Mouse (Mus musculus) heart, embryonic 10.5 days (tissue): ENCODE measurements around the gene Cfap45. TPM values are rescaled to one million over a fixed set of nuclear protein-coding genes. Genes with fewer than 3 reads are reported as not detected.

Source experiments
- DNase-seq: peaks from one replicate; pipeline ENCODE4 v3.0.0-alpha.2; 2017; ENCODE audit warnings: low spot score
- H3K27ac ChIP-seq: fragments of 300-500 bp; sonication (generic); 2 replicates; pipeline ENCODE4 v1.5.1; 2016; ENCODE audit warnings: mild to moderate bottlenecking
- H3K27me3 ChIP-seq: fragments of 300-500 bp; sonication (generic); 2 replicates; pipeline ENCODE4 v1.6.1; 2016; ENCODE audit warnings: mild to moderate bottlenecking; ENCODE audit not compliant: poor library complexity, insufficient read depth, severe bottlenecking
- H3K36me3 ChIP-seq: fragments of 300-500 bp; sonication (generic); 2 replicates; pipeline ENCODE4 v1.6.1; 2016; ENCODE audit warnings: mild to moderate bottlenecking, moderate library complexity
- H3K4me1 ChIP-seq: fragments of 300-500 bp; sonication (generic); 2 replicates; pipeline ENCODE4 v1.6.1; 2016; ENCODE audit warnings: mild to moderate bottlenecking
- H3K4me3 ChIP-seq: fragments of 300-500 bp; sonication (generic); 2 replicates; pipeline ENCODE4 v1.5.1; 2016; ENCODE audit warnings: mild to moderate bottlenecking, moderate library complexity
- H3K9me3 ChIP-seq: fragments of 300-500 bp; sonication (generic); 2 replicates; pipeline ENCODE4 v1.6.1; 2016; ENCODE audit warnings: mild to moderate bottlenecking, moderate library complexity
- WGBS: fragments of 180-500 bp; shearing (Covaris S2); methylation state at CpG from one replicate; pipeline ENCODE4 v1.1.7; 2016; 5-methylcytosine and 5-hydroxymethylcytosine counted together
- polyA plus RNA-seq: library from polyadenylated mRNA; unstranded; fragments of >200 nt; fragmentation: Nextera tagmentation; extraction: Ambion mirVana; gene quantifications from 2 replicates; pipeline ENCODE4 v1.2.1, GENCODE M21; 2016

Gene Cfap45
- polyA plus RNA-seq, 1 experiment from 2014 or later = 1.7 TPM

GRCm38 (mm10) chr1:172512962-172513361 is 7.6 kb upstream of the Cfap45 start:
- Histone ChIP-seq H3K4me3 (no peak overlapping the region; the same call in 1 of the 2 replicates), H3K4me1 (peaks cover 45% of the 10 kb centered on the region), H3K27ac (peak overlapping the region; percentile 81), H3K36me3 (no peaks in the 10 kb centered on the region), H3K9me3 (peaks cover 3% of the 10 kb centered on the region; the same call in 1 of the 2 replicates), H3K27me3 (no peaks in the 10 kb centered on the region)
- no peak for DNase-seq
- 16% methylated on average over 13 of the region's 13 CpGs for WGBS

DNA sequence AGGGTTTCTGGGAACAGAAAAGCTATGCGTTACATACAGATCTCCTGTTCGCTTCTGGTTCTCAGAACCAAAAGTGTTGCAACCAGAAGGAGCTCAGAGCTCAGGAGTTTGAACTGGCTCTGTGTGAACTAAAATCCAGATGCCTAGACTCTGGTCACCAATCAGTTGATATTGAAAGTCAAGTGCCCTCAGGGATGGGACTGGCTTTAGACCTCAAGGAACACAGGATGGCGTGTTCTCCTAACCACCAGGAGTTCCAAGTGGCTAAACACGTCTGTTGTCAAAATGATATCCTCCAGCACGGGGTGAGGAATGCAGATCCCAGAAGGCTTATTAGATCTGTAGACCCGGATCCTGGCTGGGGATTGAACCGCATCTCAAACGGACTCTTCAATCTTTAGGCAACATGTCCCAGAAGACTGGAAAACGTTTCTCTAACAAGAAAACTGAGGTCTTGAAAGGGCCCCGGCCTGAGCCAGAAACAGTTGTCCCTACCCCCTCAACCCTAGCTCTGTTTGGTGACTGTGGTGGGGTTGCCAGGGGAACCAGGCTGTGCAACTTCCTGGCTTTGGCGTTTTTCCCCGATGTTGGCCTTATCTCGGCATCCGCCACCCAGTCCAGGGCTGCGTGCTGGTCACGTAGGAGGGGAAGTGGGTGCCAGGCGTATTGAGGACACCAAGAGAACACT is 6.9 kb upstream of the Cfap45 start:
- peaks cover 40% of the 10 kb centered on the region for H3K4me1 ChIP-seq
- H3K27me3 ChIP-seq = no peaks in the 10 kb centered on the region
- H3K4me3 ChIP-seq = no peak overlapping the region
- H3K36me3 ChIP-seq = no peaks in the 10 kb centered on the region
- H3K27ac ChIP-seq = peak overlapping the region; percentile 81
- peaks cover 3% of the 10 kb centered on the region; the same call in 1 of the 2 replicates for H3K9me3 ChIP-seq
- peak; percentile 88 for DNase-seq
- WGBS = 42% methylated on average over 17 of the region's 17 CpGs

DNA sequence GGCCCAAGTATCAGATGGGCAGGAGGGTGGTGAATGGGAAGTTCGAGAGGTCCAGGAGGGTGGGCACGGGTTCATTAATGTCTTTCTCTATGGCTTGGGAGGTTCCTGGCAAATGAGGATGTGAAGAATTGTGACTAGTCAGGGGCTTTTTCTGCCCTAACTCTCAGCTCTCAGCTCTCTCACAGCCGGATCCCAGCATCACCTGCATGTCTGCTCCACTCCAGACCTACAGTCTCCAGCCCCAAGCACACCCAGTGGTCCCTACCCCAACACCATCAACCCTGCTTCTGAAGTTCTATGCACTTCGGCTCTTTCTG is 6.4 kb upstream of the Cfap45 start:
- H3K27me3 ChIP-seq = no peaks in the 10 kb centered on the region
- H3K4me1 ChIP-seq = peaks cover 39% of the 10 kb centered on the region
- 60% methylated on average over 4 of the region's 4 CpGs for WGBS
- no peak overlapping the region for H3K4me3 ChIP-seq
- peaks cover 3% of the 10 kb centered on the region; the same call in 1 of the 2 replicates for H3K9me3 ChIP-seq
- H3K27ac ChIP-seq = peak overlapping the region; percentile 81
- H3K36me3 ChIP-seq = no peaks in the 10 kb centered on the region
- DNase-seq = no peak

GRCm38 (mm10) chr1:172514551-172515268 is 5.9 kb upstream of the Cfap45 start:
- Histone ChIP-seq H3K36me3 (no peaks in the 10 kb centered on the region), H3K4me3 (no peak overlapping the region), H3K4me1 (peaks cover 41% of the 10 kb centered on the region), H3K27ac (peak overlapping the region; percentile 81), H3K27me3 (no peaks in the 10 kb centered on the region), H3K9me3 (peaks cover 3% of the 10 kb centered on the region; the same call in 1 of the 2 replicates)
- DNase-seq = no peak
- 72% methylated on average over 7 of the region's 7 CpGs for WGBS

- peaks cover 45% of the 10 kb centered on the region for H3K4me1 ChIP-seq
- no peak for DNase-seq
- no peaks in the 10 kb centered on the region for H3K36me3 ChIP-seq
- H3K27me3 ChIP-seq = no peaks in the 10 kb centered on the region
- WGBS = 76% methylated on average over 1 of the region's 1 CpGs
- peaks cover 3% of the 10 kb centered on the region; the same call in 1 of the 2 replicates for H3K9me3 ChIP-seq
- peak overlapping the region; percentile 64; the same call in 1 of the 2 replicates for H3K27ac ChIP-seq
- H3K4me3 ChIP-seq = no peak overlapping the region
These were observed 5.2 kb upstream of the Cfap45 start for GRCm38 (mm10) chr1:172515396-172515795.

- no peak overlapping the region for H3K27ac ChIP-seq
- H3K27me3 ChIP-seq = 0 out of 2 replicates have a peak, but pooled peaks cover 5% of the 10 kb centered on the region
- H3K36me3 ChIP-seq = no peaks in the 10 kb centered on the region
- DNase-seq = no peak
- peaks cover 3% of the 10 kb centered on the region; the same call in 1 of the 2 replicates for H3K9me3 ChIP-seq
- WGBS = 68% methylated on average over 4 of the region's 4 CpGs
- H3K4me3 ChIP-seq = no peak overlapping the region
- H3K4me1 ChIP-seq = peaks cover 38% of the 10 kb centered on the region
These were observed 2.6 kb upstream of the Cfap45 start for GRCm38 (mm10) chr1:172518013-172518412.

DNA sequence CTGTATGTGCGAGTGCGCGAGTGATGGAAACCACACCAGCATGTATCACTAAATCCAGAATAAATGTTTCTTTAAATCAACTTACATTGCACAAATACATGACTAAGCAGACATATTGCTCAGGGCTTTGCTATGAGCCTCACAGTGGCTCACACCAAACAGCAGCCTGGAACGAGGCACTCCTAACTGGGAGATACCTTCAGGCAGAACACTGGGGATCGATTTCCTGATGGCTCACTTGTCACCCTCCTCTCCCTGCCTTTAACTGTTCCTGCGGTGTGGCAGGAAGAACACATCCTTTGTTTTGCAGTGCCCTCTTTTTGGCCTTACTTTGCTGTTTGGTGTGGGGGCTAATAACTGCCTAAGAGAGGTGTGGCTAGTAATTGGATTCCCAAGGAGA is 957 bp upstream of the Cfap45 start:
- Histone ChIP-seq H3K9me3 (peaks cover 3% of the 10 kb centered on the region; the same call in 1 of the 2 replicates), H3K4me3 (no peak overlapping the region), H3K36me3 (no peaks in the 10 kb centered on the region), H3K27me3 (0 out of 2 replicates have a peak, but pooled peaks cover 5% of the 10 kb centered on the region), H3K27ac (peak overlapping the region; percentile 80; the same call in 1 of the 2 replicates), H3K4me1 (peaks cover 27% of the 10 kb centered on the region)
- WGBS = 54% methylated on average over 6 of the region's 6 CpGs
- DNase-seq = no peak

- WGBS = 67% methylated on average over 7 of the region's 7 CpGs
- Histone ChIP-seq H3K27ac (0 out of 2 replicates have a peak overlapping the region, but pooled peaks have one; percentile 22), H3K9me3 (no peaks in the 10 kb centered on the region), H3K4me3 (no peak overlapping the region), H3K36me3 (no peaks in the 10 kb centered on the region), H3K4me1 (peaks cover 33% of the 10 kb centered on the region), H3K27me3 (peaks cover 15% of the 10 kb centered on the region; the same call in 1 of the 2 replicates)
- no peak for DNase-seq
These were observed 1.9 kb downstream of the Cfap45 start for GRCm38 (mm10) chr1:172522524-172522923.

DNA sequence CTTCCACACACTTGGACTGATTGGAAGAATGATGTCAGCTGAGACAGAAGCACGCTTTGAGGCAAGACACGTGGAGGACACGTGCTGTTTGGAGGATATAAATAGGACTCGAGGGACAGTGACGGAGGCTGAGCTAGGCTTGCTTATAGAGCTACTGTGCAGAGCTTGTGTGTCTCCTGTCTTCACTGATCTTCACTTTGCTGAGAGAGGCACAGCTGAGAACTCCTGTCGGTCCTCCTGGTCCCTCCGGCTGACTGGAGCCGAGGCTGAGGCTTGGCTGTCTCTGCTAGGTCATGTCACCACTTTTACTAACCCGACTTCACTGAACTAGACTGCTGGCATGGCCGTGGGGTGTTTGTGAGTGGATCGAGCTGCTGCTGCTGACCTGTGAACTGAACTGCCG is 3.1 kb downstream of the Cfap45 start:
- DNase-seq = no peak
- Histone ChIP-seq H3K9me3 (no peaks in the 10 kb centered on the region), H3K27ac (no peak overlapping the region), H3K4me1 (peaks cover 33% of the 10 kb centered on the region), H3K36me3 (no peaks in the 10 kb centered on the region), H3K4me3 (no peak overlapping the region), H3K27me3 (peaks cover 20% of the 10 kb centered on the region; the same call in 1 of the 2 replicates)
- 54% methylated on average over 12 of the region's 12 CpGs for WGBS

GRCm38 (mm10) chr1:172525027-172525764 is 4.6 kb downstream of the Cfap45 start:
- Histone ChIP-seq H3K9me3 (no peaks in the 10 kb centered on the region), H3K36me3 (no peaks in the 10 kb centered on the region), H3K4me1 (peaks cover 26% of the 10 kb centered on the region), H3K27me3 (peaks cover 27% of the 10 kb centered on the region; the same call in 1 of the 2 replicates), H3K4me3 (no peak overlapping the region), H3K27ac (peak overlapping the region; percentile 67; the same call in 1 of the 2 replicates)
- no peak for DNase-seq
- WGBS = 46% methylated on average over 15 of the region's 15 CpGs

DNA sequence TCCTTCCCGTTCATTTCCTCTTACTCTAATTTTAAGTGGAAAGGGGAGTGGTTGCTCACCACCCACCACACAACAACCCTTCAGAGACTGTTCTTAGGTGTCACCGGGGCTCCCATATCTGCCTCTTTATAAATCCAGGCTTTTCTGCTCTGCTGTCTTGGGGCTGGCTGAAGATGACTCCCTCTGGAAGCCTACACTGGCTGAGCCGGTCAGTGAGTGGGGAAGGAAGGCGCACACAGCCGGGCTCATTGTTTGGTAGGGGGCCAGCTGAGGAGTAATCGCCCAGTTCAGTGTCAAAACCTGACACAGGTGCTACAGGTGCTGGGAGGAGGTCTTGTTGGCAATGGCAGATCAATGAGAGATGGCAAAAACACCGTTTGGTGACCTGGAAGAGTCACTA is 5.4 kb downstream of the Cfap45 start:
- H3K4me3 ChIP-seq = peak overlapping the region; percentile 27; the same call in 1 of the 2 replicates
- H3K36me3 ChIP-seq = no peaks in the 10 kb centered on the region
- H3K4me1 ChIP-seq = peaks cover 27% of the 10 kb centered on the region
- peaks cover 33% of the 10 kb centered on the region; the same call in 1 of the 2 replicates for H3K27me3 ChIP-seq
- peak overlapping the region; percentile 77 for H3K27ac ChIP-seq
- 58% methylated on average over 7 of the region's 7 CpGs for WGBS
- no peaks in the 10 kb centered on the region for H3K9me3 ChIP-seq
- DNase-seq = no peak

DNA sequence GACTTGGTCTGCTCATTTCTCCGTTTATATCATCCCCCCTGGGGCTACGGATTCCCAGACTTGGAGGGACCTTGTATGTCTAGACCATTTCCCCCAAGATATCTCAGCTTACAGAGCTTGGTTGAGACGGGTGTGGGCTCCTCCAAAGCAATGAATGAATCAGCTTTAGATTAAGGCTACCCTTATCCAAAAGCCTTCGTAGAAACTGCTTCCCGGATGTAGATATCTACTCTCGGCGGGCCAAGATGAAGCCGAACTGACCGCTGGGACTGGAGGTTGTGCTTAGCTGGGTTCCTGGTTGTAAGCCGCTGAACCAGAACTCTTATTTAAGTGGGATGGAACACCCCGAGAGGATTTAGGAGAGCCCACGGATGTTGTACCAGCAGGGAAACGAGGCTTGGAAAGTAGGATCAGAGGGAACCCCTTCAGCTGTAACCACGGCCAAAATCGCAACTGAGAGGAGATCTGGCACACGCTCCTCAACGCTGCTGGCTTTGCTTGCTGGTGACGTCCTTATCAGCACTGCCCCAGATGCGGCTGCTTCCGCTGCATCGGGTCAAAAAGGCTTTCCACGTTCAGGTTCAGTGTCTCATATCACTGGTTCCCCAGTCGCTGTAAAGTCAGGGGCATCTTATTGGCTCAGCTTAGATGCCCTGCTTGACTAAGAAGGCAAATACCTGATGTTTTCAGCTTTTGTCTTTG is 5.9 kb downstream of the Cfap45 start:
- Histone ChIP-seq H3K9me3 (no peaks in the 10 kb centered on the region), H3K4me1 (peaks cover 26% of the 10 kb centered on the region), H3K27me3 (peaks cover 39% of the 10 kb centered on the region; the same call in 1 of the 2 replicates), H3K27ac (peak overlapping the region; percentile 77; the same call in 1 of the 2 replicates), H3K36me3 (no peaks in the 10 kb centered on the region), H3K4me3 (peak overlapping the region; percentile 27)
- WGBS = 34% methylated on average over 23 of the region's 23 CpGs
- DNase-seq = no peak
